Mouse (Mus musculus) thymus, adult 2 months (tissue): Measurements from ENCODE around the gene Ahnak.

Experiments
- CTCF ChIP-seq: fragments of 200-500 bp; IDR thresholded peaks from 2 replicates; pipeline ENCODE4 v1.5.1; 2012; ENCODE audit warnings: mild to moderate bottlenecking, control low read depth, low read length, moderate library complexity, borderline replicate concordance; ENCODE audit not compliant: control insufficient read depth, poor library complexity, insufficient read depth; ENCODE audit errors: extremely low read depth
- POLR2A ChIP-seq: fragments of 200-500 bp; IDR thresholded peaks from 2 replicates; pipeline ENCODE4 v1.6.1; 2012; ENCODE audit warnings: mild to moderate bottlenecking, low read length, control low read depth, moderate library complexity; ENCODE audit not compliant: control insufficient read depth, poor library complexity, insufficient read depth; ENCODE audit errors: extremely low read depth

DNA sequence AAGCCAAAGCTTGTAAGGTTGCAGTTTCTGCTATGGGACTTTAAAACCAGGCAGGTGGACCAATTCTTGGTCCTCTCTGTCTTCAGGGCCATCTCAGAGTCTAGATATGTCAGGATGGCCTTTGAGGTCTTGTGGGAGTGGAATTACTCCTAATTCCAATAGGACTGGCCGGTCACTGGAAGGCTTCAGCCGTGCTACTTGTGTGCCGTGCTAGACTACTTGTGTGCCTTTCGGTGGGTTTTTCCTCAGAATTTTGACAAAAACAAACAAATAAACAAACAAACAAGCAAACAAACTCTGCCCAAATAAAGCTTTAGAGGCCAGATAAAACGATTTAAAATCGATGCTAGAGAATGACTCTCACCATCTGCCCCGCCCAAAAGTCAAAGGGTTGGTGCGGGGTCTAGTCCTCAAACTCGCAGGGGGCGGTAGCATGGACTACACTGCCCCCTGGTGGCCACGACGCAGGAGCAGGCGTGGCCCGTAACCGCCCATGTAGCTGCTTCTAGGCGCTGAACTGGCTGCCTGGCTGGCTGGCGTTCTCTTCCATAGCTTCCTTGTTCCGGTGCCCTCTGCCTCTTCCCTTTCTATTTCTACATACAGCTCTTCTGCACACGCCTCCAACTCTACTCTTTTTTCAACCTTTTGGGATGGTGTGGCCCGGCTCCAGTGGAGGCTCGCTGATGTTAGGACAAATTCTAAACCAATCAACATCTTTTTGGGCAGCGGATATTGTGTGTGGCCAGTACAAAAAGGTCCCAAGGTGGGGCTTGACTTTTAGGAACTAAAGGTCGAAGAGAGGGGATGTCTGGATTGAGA is 93.3 kb downstream of the Ahnak start:
- TF ChIP-seq POLR2A (no peak), CTCF (peak; percentile 99)
